7 mouse cellular contexts compared by ENCODE assay signal in the genomic region with DNA sequence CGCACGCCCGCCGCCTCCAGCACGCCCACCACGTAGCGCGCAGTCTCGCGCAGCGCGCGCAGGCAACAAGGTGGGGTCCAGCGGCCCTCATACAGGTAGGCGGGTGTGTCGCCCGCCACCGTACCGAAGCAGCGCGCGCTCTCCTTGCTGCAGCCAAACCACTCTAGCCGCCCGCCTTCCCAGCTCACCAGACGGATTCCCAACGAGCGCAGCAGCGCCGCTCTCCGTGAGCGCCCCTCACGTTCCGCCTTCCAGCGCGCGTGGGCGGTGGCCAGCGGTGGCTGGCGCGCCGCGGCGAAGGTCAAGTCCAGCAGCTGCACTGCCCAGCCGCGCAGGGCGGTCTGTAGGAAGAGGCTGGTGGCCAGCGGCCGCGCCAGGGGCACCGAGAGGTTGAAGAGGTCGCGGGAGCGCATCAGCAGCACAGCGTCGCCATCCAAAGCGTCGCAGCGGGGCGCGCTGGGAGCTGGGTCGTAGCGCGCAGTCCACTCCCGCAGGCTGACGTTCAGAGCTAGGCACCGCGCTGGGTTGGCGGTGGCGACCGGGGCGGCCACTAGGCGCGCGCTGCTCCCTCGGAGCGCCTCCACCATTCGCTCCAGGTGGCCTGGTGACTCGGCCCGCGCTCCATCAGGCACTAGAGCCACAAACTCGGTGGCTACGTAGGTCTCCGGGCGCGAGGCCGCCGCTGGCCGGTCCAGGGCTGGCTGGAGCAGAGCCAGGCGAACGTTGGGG. TPM values are rescaled to one million over a fixed set of nuclear protein-coding genes. Genes with fewer than 3 reads are reported as not detected.
DNase-seq lines count a peak whose midpoint lies in the region; ATAC-seq and TF ChIP-seq lines count a peak whose summit lies in the region.

No protein-coding gene starts in this region.

- WGBS in lung, postnatal 0 days, result 22% methylated on average over 81 of the region's 90 CpGs
- 63% methylated on average over 90 of the region's 90 CpGs for WGBS in lung, adult 2 months
- WGBS in forebrain, embryonic 14.5 days, result 9% methylated on average over 90 of the region's 90 CpGs
- 3% methylated on average over 77 of the region's 90 CpGs for WGBS in limb, embryonic 11.5 days
- 7% methylated on average over 85 of the region's 90 CpGs for WGBS in neural tube, embryonic 15.5 days

- no peak overlapping the region for H3K27ac ChIP-seq in lung, postnatal 0 days (ENCODE audit: low read length)
- peak overlapping the region; percentile 77 for H3K27ac ChIP-seq in forebrain, embryonic 14.5 days (ENCODE audit: low read depth, low read length)
- no peak overlapping the region for H3K27ac ChIP-seq in limb, embryonic 11.5 days (replicated peaks; ENCODE audit: low read depth, low read length)
- H3K27ac ChIP-seq in neural tube, embryonic 15.5 days (replicated peaks), result peak overlapping the region; percentile 94

- H3K9me3 ChIP-seq in lung, postnatal 0 days (ENCODE audit: low read length), result no peaks in the 10 kb centered on the region
- no peaks in the 10 kb centered on the region for H3K9me3 ChIP-seq in forebrain, embryonic 14.5 days (replicated peaks; ENCODE audit: control insufficient read depth, low read length)
- H3K9me3 ChIP-seq in limb, embryonic 11.5 days (ENCODE audit: control insufficient read depth, low read length), result no peaks in the 10 kb centered on the region
- H3K9me3 ChIP-seq in neural tube, embryonic 15.5 days (replicated peaks), result no peaks in the 10 kb centered on the region

- TF ChIP-seq CTCF in lung, postnatal 0 days (IDR thresholded peaks at IDR 0.05), result peak; percentile 42
- TF ChIP-seq CTCF in lung, adult 2 months (IDR thresholded peaks at IDR 0.05; ENCODE audit: insufficient read depth, low read length), result no peak

- H3K4me3 ChIP-seq in lung, postnatal 0 days (ENCODE audit: low read depth, low read length), result peak overlapping the region; percentile 20; the same call in 1 of the 2 replicates
- H3K4me3 ChIP-seq in lung, adult 2 months (replicated peaks; ENCODE audit: extremely low read depth, low read depth, low read length), result no peak overlapping the region
- peak overlapping the region; percentile 43 for H3K4me3 ChIP-seq in forebrain, embryonic 14.5 days (ENCODE audit: low read depth, low read length)
- H3K4me3 ChIP-seq in limb, embryonic 11.5 days (ENCODE audit: low read depth, low read length), result peak overlapping the region; percentile 44
- peak overlapping the region; percentile 56 for H3K4me3 ChIP-seq in neural tube, embryonic 15.5 days (replicated peaks)

- no peaks in the 10 kb centered on the region for H3K27me3 ChIP-seq in lung, postnatal 0 days (replicated peaks; ENCODE audit: insufficient read depth, low read length)
- peaks cover 19% of the 10 kb centered on the region for H3K27me3 ChIP-seq in forebrain, embryonic 14.5 days (replicated peaks; ENCODE audit: control insufficient read depth, insufficient read depth, low read length)
- H3K27me3 ChIP-seq in limb, embryonic 11.5 days (ENCODE audit: control insufficient read depth, insufficient read depth, low read length), result peaks cover 13% of the 10 kb centered on the region
- no peaks in the 10 kb centered on the region for H3K27me3 ChIP-seq in neural tube, embryonic 15.5 days (replicated peaks)

- H3K9ac ChIP-seq in lung, postnatal 0 days (replicated peaks; ENCODE audit: low read depth), result no peak overlapping the region
- peak overlapping the region; percentile 63 for H3K9ac ChIP-seq in forebrain, embryonic 14.5 days (ENCODE audit: low read length)
- H3K9ac ChIP-seq in limb, embryonic 11.5 days (ENCODE audit: low read length), result peak overlapping the region; percentile 55
- peak overlapping the region; percentile 74 for H3K9ac ChIP-seq in neural tube, embryonic 15.5 days (replicated peaks)

- H3K4me2 ChIP-seq in lung, postnatal 0 days (replicated peaks; ENCODE audit: low read depth, low read length), result peak overlapping the region; percentile 57
- H3K4me2 ChIP-seq in forebrain, embryonic 14.5 days (ENCODE audit: low read length), result peak overlapping the region; percentile 75
- peak overlapping the region; percentile 98 for H3K4me2 ChIP-seq in limb, embryonic 11.5 days (ENCODE audit: low read depth, severe bottlenecking)
- peak overlapping the region; percentile 69 for H3K4me2 ChIP-seq in neural tube, embryonic 15.5 days

- no peaks in the 10 kb centered on the region; the same call in 1 of the 2 replicates for H3K36me3 ChIP-seq in lung, postnatal 0 days (ENCODE audit: insufficient read depth, low read length)
- H3K36me3 ChIP-seq in forebrain, embryonic 14.5 days (ENCODE audit: control insufficient read depth, insufficient read depth, low read length), result peaks cover 29% of the 10 kb centered on the region
- no peaks in the 10 kb centered on the region; the same call in 1 of the 2 replicates for H3K36me3 ChIP-seq in limb, embryonic 11.5 days (ENCODE audit: control insufficient read depth, insufficient read depth, low read length)
- H3K36me3 ChIP-seq in neural tube, embryonic 15.5 days, result peaks cover 22% of the 10 kb centered on the region

- DNase-seq in lung, postnatal 0 days (ENCODE audit: low spot score), result peak; percentile 26
- DNase-seq in lung, adult 2 months, result no peak
- DNase-seq in cerebellum, adult 8-10 months, result peak; percentile 62
- peak; percentile 58 for DNase-seq in forebrain, embryonic 14.5 days (ENCODE audit: low spot score)
- DNase-seq in limb, embryonic 11.5 days (ENCODE audit: low spot score), result peak; percentile 71

- ATAC-seq in lung, postnatal 0 days, result peak; percentile 47
- peak; percentile 33 for ATAC-seq in forebrain, embryonic 14.5 days
- ATAC-seq in limb, embryonic 11.5 days (ENCODE audit: insufficient number of reproducible peaks, low FRiP score, low TSS enrichment, low read depth), result no peak
- ATAC-seq in neural tube, embryonic 15.5 days (ENCODE audit: low FRiP score), result peak; percentile 57
- no peak for ATAC-seq in megakaryocyte, adult 5-6 weeks (ENCODE audit: poor library complexity, severe bottlenecking)

- TF ChIP-seq POLR2A in lung, adult 2 months (IDR thresholded peaks at IDR 0.05; ENCODE audit: borderline replicate concordance, extremely low read depth, low read depth, low read length), result no peak

- 0 out of 2 replicates have a peak, but pooled peaks cover 6% of the 10 kb centered on the region for H3K4me1 ChIP-seq in lung, postnatal 0 days (ENCODE audit: insufficient read depth, low read depth, low read length)
- no peaks in the 10 kb centered on the region for H3K4me1 ChIP-seq in lung, adult 2 months (ENCODE audit: control insufficient read depth, insufficient read depth, low read length)
- H3K4me1 ChIP-seq in forebrain, embryonic 14.5 days (ENCODE audit: control insufficient read depth, insufficient read depth, low read length), result peaks cover 13% of the 10 kb centered on the region
- peaks cover 18% of the 10 kb centered on the region for H3K4me1 ChIP-seq in limb, embryonic 11.5 days (ENCODE audit: control insufficient read depth, insufficient read depth, low read length)
- H3K4me1 ChIP-seq in neural tube, embryonic 15.5 days, result peaks cover 66% of the 10 kb centered on the region

- no peak for TF ChIP-seq EP300 in lung, postnatal 0 days (IDR thresholded peaks at IDR 0.05)

RNA-seq across cellular contexts. Expression of a gene that starts 4.6 kb away (rescaled TPM):
- polyA plus RNA-seq in lung, postnatal 0 days (2015; fragmentation: Nextera tagmentation; extraction: Ambion mirVana), result 57.7 and 60.7 TPM in 2 replicates
- polyA plus RNA-seq in lung, adult 2 months (2012; rRNA removed), result 164 and 180 TPM in 2 replicates
- polyA plus RNA-seq in forebrain, embryonic 14.5 days (2014; fragmentation: Nextera tagmentation; extraction: Ambion mirVana), result 175 and 186 TPM in 2 replicates
- polyA plus RNA-seq in limb, embryonic 11.5 days (2014; fragmentation: Nextera tagmentation; extraction: Ambion mirVana), result 125 and 128 TPM in 2 replicates
- polyA plus RNA-seq in neural tube, embryonic 15.5 days (2015; fragmentation: Nextera tagmentation; extraction: Ambion mirVana), result 139 and 156 TPM in 2 replicates
- 25.7 and 27.6 TPM in 2 replicates for total RNA-seq in megakaryocyte, adult 5-6 weeks (2015)
- 45.9 and 50.0 TPM in 2 replicates for total RNA-seq in megakaryocyte, adult 5-6 weeks (2017)

RNA-seq across cellular contexts. Expression of a gene that starts 5.4 kb away (rescaled TPM):
- polyA plus RNA-seq in lung, postnatal 0 days (2015; fragmentation: Nextera tagmentation; extraction: Ambion mirVana), result 22.3 and 23.5 TPM in 2 replicates
- 41.7 and 42.0 TPM in 2 replicates for polyA plus RNA-seq in lung, adult 2 months (2012; rRNA removed)
- 26.4 and 30.3 TPM in 2 replicates for polyA plus RNA-seq in forebrain, embryonic 14.5 days (2014; fragmentation: Nextera tagmentation; extraction: Ambion mirVana)
- polyA plus RNA-seq in limb, embryonic 11.5 days (2014; fragmentation: Nextera tagmentation; extraction: Ambion mirVana), result 25.4 and 29.3 TPM in 2 replicates
- 48.4 and 50.4 TPM in 2 replicates for polyA plus RNA-seq in neural tube, embryonic 15.5 days (2015; fragmentation: Nextera tagmentation; extraction: Ambion mirVana)
- total RNA-seq in megakaryocyte, adult 5-6 weeks (2015), result 8.1 and 12.4 TPM in 2 replicates
- 8.1 and 10.6 TPM in 2 replicates for total RNA-seq in megakaryocyte, adult 5-6 weeks (2017)

RNA-seq across cellular contexts. Expression of a gene that starts 29.9 kb away (rescaled TPM):
- polyA plus RNA-seq in lung, postnatal 0 days (2015; fragmentation: Nextera tagmentation; extraction: Ambion mirVana), result 176 and 178 TPM in 2 replicates
- 190 and 201 TPM in 2 replicates for polyA plus RNA-seq in lung, adult 2 months (2012; rRNA removed)
- 7.0 and 7.4 TPM in 2 replicates for polyA plus RNA-seq in forebrain, embryonic 14.5 days (2014; fragmentation: Nextera tagmentation; extraction: Ambion mirVana)
- 28.5 and 30.9 TPM in 2 replicates for polyA plus RNA-seq in limb, embryonic 11.5 days (2014; fragmentation: Nextera tagmentation; extraction: Ambion mirVana)
- 8.7 and 20.5 TPM in 2 replicates for polyA plus RNA-seq in neural tube, embryonic 15.5 days (2015; fragmentation: Nextera tagmentation; extraction: Ambion mirVana)
- total RNA-seq in megakaryocyte, adult 5-6 weeks (2015), result 48.1 and 55.7 TPM in 2 replicates
- total RNA-seq in megakaryocyte, adult 5-6 weeks (2017), result 27.8 and 28.4 TPM in 2 replicates

RNA-seq across cellular contexts. Expression of a gene that starts 31.6 kb away (rescaled TPM):
- 26.1 and 29.0 TPM in 2 replicates for polyA plus RNA-seq in lung, postnatal 0 days (2015; fragmentation: Nextera tagmentation; extraction: Ambion mirVana)
- 97.2 and 121 TPM in 2 replicates for polyA plus RNA-seq in lung, adult 2 months (2012; rRNA removed)
- 4.5 and 6.7 TPM in 2 replicates for polyA plus RNA-seq in forebrain, embryonic 14.5 days (2014; fragmentation: Nextera tagmentation; extraction: Ambion mirVana)
- 16.6 and 16.8 TPM in 2 replicates for polyA plus RNA-seq in limb, embryonic 11.5 days (2014; fragmentation: Nextera tagmentation; extraction: Ambion mirVana)
- polyA plus RNA-seq in neural tube, embryonic 15.5 days (2015; fragmentation: Nextera tagmentation; extraction: Ambion mirVana), result 5.0 and 8.4 TPM in 2 replicates
- total RNA-seq in megakaryocyte, adult 5-6 weeks (2015), result 8.8 and 14.0 TPM in 2 replicates
- 9.4 and 10.1 TPM in 2 replicates for total RNA-seq in megakaryocyte, adult 5-6 weeks (2017)

Comparison
In these comparisons a context has a peak if more than half of its experiments do, and no peak if none do; other contexts are left out.
1. ATAC-seq: peak in lung, postnatal 0 days (single experiment), forebrain, embryonic 14.5 days (single experiment) and neural tube, embryonic 15.5 days (single experiment); none in limb, embryonic 11.5 days (single experiment) and megakaryocyte, adult 5-6 weeks (single experiment).
2. H3K27ac ChIP-seq: peak in forebrain, embryonic 14.5 days (single experiment) and neural tube, embryonic 15.5 days (single experiment); none in lung, postnatal 0 days (single experiment) and limb, embryonic 11.5 days (single experiment).
3. Peak in every context shown above with its lines, with median percentiles within 50 percentile points of each other: H3K4me2 ChIP-seq.